Mouse (Mus musculus) midbrain, embryonic 15.5 days (tissue): ENCODE data around the gene Arsb. TPM values are rescaled to one million over a fixed set of nuclear protein-coding genes. Genes with fewer than 3 reads are reported as not detected.

ENCODE experiments used
- ATAC-seq: fragments of 200-750 bp; cut with Nextera tagmentation; replicated peaks from 2 replicates; pipeline ENCODE4 v1.8.0; 2017; ENCODE audit warnings: moderate TSS enrichment
- H3K27ac ChIP-seq: fragments of 300-500 bp; sonication (generic); 2 replicates; pipeline ENCODE4 v1.5.1; 2015; ENCODE audit warnings: mild to moderate bottlenecking, inconsistent platforms
- H3K27me3 ChIP-seq: fragments of 300-500 bp; sonication (generic); replicated peaks from 2 replicates; pipeline ENCODE4 v1.6.1; 2015; ENCODE audit warnings: inconsistent platforms
- H3K36me3 ChIP-seq: fragments of 300-500 bp; sonication (generic); replicated peaks from 2 replicates; pipeline ENCODE4 v1.6.1; 2015; ENCODE audit warnings: inconsistent platforms
- H3K4me1 ChIP-seq: fragments of 300-500 bp; sonication (generic); 2 replicates; pipeline ENCODE4 v1.6.1; 2015; ENCODE audit warnings: inconsistent platforms
- H3K4me2 ChIP-seq: fragments of 300-500 bp; sonication (generic); 2 replicates; pipeline ENCODE4 v1.6.1; 2015; ENCODE audit warnings: inconsistent platforms, mild to moderate bottlenecking, moderate library complexity
- H3K4me3 ChIP-seq: fragments of 300-500 bp; sonication (generic); 2 replicates; pipeline ENCODE4 v1.5.1; 2015; ENCODE audit warnings: mild to moderate bottlenecking, inconsistent platforms
- H3K9ac ChIP-seq: fragments of 300-500 bp; sonication (generic); 2 replicates; pipeline ENCODE4 v1.6.1; 2015; ENCODE audit warnings: mild to moderate bottlenecking, inconsistent platforms
- H3K9me3 ChIP-seq: fragments of 300-500 bp; sonication (generic); 2 replicates; pipeline ENCODE4 v1.6.1; 2016; ENCODE audit warnings: inconsistent platforms
- WGBS: fragments of 180-500 bp; shearing (Covaris S2); methylation state at CpG from one replicate; pipeline ENCODE4 v1.1.7; 2015; ENCODE audit warnings: mixed read lengths; 5-methylcytosine and 5-hydroxymethylcytosine counted together
- polyA plus RNA-seq: library from polyadenylated mRNA; unstranded; fragments of >200 nt; fragmentation: Nextera tagmentation; extraction: Ambion mirVana; gene quantifications from 2 replicates; pipeline ENCODE4 v1.2.1, GENCODE M21; 2015

Arsb gene
- 8.5 and 9.3 TPM in 2 replicates for polyA plus RNA-seq

DNA sequence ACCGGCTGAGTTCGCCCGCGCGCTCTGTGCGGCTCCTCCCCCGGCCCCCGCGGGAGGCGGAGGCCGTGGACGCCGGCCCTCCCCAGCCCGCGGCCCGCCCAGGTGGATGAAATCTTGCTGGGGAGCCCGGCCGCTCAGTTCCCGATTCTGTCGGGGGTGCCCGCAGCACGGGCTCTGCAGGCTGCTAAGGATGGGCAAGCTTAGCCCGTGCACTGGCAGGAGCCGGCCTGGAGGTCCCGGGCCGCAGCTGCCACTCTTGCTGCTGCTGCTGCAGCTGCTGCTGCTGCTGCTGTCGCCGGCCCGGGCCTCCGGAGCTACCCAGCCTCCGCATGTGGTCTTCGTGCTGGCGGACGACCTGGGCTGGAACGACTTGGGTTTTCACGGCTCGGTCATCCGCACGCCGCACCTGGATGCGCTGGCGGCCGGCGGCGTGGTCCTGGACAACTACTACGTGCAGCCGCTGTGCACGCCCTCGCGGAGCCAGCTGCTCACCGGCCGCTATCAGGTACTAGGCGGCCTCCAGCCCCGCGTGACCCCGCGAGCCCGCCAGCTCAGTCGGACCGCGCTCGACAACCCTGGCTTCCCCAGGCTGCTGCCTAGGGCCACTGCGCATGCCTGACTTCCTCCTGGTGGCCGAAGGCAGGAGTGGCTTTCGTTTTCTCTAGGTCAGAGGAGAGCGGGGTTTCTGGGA is at the start of gene Arsb:
TSS of gene Arsb (plus strand) at position 43 of the 691 bp plus-strand sequence.
- Histone ChIP-seq H3K27me3 (no peaks in the 10 kb centered on the region), H3K36me3 (no peaks in the 10 kb centered on the region), H3K27ac (peak within 1 kb of the TSS; percentile 92), H3K4me3 (peak within 1 kb of the TSS; percentile 73), H3K9me3 (no peaks in the 10 kb centered on the region), H3K9ac (peak within 1 kb of the TSS; percentile 92), H3K4me2 (peak within 1 kb of the TSS; percentile 97), H3K4me1 (peaks cover 15% of the 10 kb centered on the region; the same call in 1 of the 2 replicates)
- under 1% methylated on average over 66 of the region's 66 CpGs for WGBS
- peak; percentile 95 for ATAC-seq

DNA sequence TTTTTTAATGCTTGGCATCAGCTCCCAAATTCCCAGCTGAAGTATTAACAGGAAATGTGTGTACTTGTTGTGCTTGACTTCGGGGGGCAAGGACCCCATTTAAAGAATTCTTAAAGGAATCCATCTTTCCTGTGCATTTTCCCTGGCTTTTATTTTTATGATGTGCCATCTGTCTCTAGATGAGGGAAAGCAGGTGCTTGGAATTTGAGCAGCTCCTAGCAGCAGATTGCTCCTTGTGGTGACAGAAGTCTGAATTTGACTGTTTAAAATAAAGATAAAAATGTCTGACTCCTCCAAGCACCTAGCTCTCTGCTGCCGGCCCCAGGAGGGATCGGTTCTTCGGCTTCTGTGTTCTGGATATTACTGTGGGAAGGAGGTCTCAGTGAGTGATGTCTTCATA is 49.5 kb upstream of the Arsb start:
- H3K9me3 ChIP-seq = no peaks in the 10 kb centered on the region
- no peak overlapping the region for H3K4me3 ChIP-seq
- H3K36me3 ChIP-seq = no peaks in the 10 kb centered on the region
- H3K9ac ChIP-seq = no peak overlapping the region
- 75% methylated on average over 4 of the region's 4 CpGs for WGBS
- H3K27me3 ChIP-seq = no peaks in the 10 kb centered on the region
- no peak overlapping the region for H3K27ac ChIP-seq
- ATAC-seq = no peak
- no peak overlapping the region for H3K4me2 ChIP-seq
- H3K4me1 ChIP-seq = no peaks in the 10 kb centered on the region

DNA sequence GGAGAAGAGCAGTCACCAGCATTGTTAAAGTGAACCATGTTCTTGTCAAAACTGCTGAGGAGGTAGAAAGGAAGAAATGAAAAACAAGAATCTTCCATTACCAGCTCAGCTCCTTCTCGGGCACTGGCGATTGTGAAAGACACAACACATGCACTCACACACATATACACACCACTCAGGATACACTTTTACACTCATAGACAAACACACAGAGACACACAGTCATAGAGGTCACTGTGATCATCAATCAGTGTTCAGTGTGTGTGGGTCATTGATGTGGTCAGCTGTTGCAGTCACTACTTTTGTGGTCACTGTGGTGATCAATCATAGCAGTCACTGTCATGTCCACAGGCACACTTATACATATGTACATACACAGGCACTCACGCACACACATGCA is 48.0 kb upstream of the Arsb start:
- WGBS = 89% methylated on average over 3 of the region's 3 CpGs
- Histone ChIP-seq H3K9me3 (no peaks in the 10 kb centered on the region), H3K27me3 (no peaks in the 10 kb centered on the region), H3K4me2 (no peak overlapping the region), H3K9ac (no peak overlapping the region), H3K36me3 (no peaks in the 10 kb centered on the region), H3K27ac (no peak overlapping the region), H3K4me1 (no peaks in the 10 kb centered on the region), H3K4me3 (no peak overlapping the region)
- ATAC-seq = no peak

DNA sequence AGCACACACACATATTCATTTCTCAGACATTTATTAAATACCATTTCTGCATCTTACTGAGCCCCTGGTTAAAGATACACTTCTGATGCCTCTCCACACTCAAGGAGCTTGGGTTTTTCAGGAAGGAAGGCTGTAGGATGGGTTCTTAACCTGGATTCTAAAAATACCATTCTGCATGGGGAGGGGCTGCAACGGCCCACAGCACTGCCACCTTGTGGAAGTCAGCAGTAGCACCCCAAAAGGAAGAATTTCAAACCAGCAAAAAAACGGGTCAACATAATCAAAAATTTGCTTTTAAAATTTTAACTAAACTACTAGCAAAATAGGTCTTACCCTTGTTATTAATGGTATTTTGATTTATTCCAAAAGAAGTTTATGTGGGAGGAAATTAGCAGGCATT is 47.2 kb upstream of the Arsb start:
- 33% methylated on average over 2 of the region's 2 CpGs for WGBS
- H3K9me3 ChIP-seq = no peaks in the 10 kb centered on the region

DNA sequence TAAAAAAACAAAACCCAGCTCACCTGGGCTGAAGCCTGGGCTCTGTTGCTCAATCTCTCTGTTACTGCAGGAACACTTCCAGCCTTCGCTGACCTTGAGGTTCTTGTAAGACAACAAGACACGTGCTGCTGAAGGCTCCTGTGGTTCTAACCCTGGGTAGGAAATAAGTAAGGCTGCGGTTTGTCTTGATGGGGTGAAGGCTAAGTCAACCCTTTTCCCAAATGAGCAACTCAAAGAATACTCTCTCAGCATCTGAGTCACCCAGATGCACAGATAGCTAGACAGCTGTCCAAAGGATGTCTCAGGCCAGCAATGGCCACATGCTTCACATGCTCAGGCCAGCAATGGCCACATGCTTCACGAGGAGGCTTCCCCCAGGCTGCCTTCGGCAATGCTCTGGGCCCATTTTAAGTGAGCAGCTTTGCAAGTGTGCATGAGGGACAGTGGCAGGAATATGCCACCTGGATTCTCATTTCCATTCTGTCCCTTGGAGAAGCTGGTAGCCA is 36.2 kb upstream of the Arsb start:
- ATAC-seq = no peak
- Histone ChIP-seq H3K27ac (no peak overlapping the region), H3K9me3 (no peaks in the 10 kb centered on the region), H3K4me2 (no peak overlapping the region), H3K36me3 (no peaks in the 10 kb centered on the region), H3K9ac (no peak overlapping the region), H3K4me3 (no peak overlapping the region), H3K4me1 (no peaks in the 10 kb centered on the region), H3K27me3 (no peaks in the 10 kb centered on the region)
- WGBS = 86% methylated on average over 5 of the region's 5 CpGs

More for the DNA sequence above, 47.2 kb upstream of the Arsb start:
- no peak overlapping the region for H3K27ac ChIP-seq
- no peak overlapping the region for H3K9ac ChIP-seq
- H3K4me2 ChIP-seq = no peak overlapping the region
- H3K4me3 ChIP-seq = no peak overlapping the region
- H3K4me1 ChIP-seq = no peaks in the 10 kb centered on the region
- no peaks in the 10 kb centered on the region for H3K27me3 ChIP-seq
- H3K36me3 ChIP-seq = no peaks in the 10 kb centered on the region
- ATAC-seq = 0 out of 2 replicates have a peak, but pooled peaks have one; percentile 50

DNA sequence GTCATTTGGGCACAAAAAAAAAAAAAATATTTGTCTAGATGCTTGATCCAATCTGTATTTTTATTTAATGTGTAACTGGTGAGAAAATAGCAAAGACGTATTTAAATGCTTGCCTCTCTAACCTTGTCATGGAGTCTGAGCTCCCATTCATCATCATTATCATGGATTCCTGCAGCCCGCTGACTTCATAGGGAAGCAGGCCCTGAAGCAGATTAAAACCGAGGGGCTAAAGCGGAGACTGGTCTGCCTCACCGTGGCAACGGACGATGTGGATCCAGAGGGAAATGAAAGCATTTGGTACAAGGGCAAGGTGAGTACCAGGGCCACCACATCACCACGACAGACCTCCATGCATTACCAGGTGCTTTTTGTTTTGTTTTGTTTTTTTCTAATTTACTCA is 27.3 kb upstream of the Arsb start:
- H3K27ac ChIP-seq = no peak overlapping the region
- peak; percentile 70; the same call in 1 of the 2 replicates for ATAC-seq
- peaks cover 4% of the 10 kb centered on the region; the same call in 1 of the 2 replicates for H3K4me1 ChIP-seq
- WGBS = 14% methylated on average over 8 of the region's 8 CpGs
- no peaks in the 10 kb centered on the region for H3K9me3 ChIP-seq
- H3K9ac ChIP-seq = no peak overlapping the region
- H3K27me3 ChIP-seq = no peaks in the 10 kb centered on the region
- no peak overlapping the region for H3K4me3 ChIP-seq
- no peaks in the 10 kb centered on the region for H3K36me3 ChIP-seq
- H3K4me2 ChIP-seq = no peak overlapping the region

DNA sequence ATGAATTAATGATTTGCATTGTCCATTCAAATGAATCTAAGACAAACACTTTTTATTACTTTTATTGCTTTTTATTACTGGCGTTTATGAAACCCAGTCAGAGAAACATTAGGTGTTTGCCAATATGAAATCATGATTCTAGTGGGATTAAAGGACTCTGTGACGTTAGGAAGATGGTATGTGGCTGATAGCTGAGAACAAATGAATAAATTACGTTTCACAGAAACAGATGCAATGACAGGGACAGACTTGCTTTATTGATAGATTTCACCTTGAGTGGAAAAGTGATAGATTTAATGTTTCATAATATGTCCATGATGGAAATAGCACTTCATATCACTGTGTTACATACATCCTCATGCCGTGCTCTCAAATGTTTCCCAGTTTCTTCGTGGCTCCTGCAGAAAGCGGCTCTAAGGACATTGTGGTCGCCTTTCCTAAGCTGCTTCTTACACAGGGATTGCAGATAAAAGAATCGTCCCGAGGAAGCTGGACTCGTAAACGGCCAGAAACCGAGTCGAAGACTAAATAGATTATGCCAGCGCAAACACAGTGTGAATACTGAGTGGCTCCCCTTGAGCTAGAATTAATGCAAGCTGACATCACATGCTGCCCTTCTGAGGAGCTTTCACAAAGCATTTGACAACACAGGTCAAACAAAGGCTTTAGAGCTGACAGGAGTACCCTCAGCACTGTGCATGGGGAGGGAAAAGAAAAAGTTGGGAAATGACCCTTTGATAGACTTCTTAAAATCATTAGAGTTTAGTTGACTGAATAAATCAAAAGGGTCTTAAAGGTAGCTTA is 18.6 kb upstream of the Arsb start:
- no peaks in the 10 kb centered on the region for H3K9me3 ChIP-seq
- ATAC-seq = peak; percentile 87
- WGBS = 11% methylated on average over 14 of the region's 14 CpGs
- H3K27me3 ChIP-seq = no peaks in the 10 kb centered on the region
- H3K9ac ChIP-seq = 0 out of 2 replicates have a peak overlapping the region, but pooled peaks have one; percentile 7
- H3K36me3 ChIP-seq = no peaks in the 10 kb centered on the region
- H3K4me2 ChIP-seq = peak overlapping the region; percentile 28
- peak overlapping the region; percentile 67 for H3K27ac ChIP-seq
- H3K4me3 ChIP-seq = no peak overlapping the region
- H3K4me1 ChIP-seq = peaks cover 18% of the 10 kb centered on the region

DNA sequence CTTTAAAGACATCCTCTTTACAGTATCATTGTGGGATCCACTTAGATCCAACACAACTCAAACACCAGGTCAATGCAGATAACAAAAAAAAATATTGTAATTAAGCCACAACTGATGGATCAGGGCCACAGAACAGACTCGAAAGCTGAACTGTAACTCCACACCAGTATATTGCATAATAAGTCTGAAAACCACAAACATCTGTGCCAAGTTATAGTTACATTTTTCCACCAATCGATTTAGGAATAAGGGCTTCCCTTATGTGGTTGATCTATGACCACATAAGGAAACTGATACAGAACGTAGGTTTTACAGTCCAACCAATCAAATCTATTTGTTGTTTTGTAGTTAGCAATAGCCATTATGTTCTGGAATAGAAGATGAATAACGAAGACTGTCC is 16.3 kb upstream of the Arsb start:
- peaks cover 28% of the 10 kb centered on the region for H3K4me1 ChIP-seq
- no peak for ATAC-seq
- no peak overlapping the region for H3K4me3 ChIP-seq
- no peak overlapping the region for H3K4me2 ChIP-seq
- H3K27ac ChIP-seq = no peak overlapping the region
- no peaks in the 10 kb centered on the region for H3K36me3 ChIP-seq
- no peak overlapping the region for H3K9ac ChIP-seq
- 94% methylated on average over 4 of the region's 4 CpGs for WGBS
- no peaks in the 10 kb centered on the region for H3K9me3 ChIP-seq
- H3K27me3 ChIP-seq = no peaks in the 10 kb centered on the region

DNA sequence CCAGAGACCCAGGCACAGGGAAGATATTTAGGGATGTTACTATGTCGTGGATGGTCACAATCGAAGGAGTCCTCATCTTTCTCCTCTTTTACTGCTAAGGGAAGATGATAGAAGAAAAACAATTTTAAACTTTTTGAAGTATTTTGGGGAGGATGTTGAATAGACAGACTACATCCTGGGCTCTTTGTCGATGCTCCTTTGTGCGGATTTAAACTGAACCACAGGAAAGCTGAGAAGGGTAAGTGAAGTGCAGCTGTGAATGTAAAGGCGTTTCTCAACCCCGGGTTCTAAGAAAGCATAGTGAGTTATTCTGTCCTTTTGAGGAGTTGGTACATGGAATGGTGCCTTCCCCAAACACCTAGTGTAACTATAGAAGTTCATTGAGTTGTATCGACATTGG is 14.8 kb upstream of the Arsb start:
- 90% methylated on average over 7 of the region's 7 CpGs for WGBS
- Histone ChIP-seq H3K4me2 (no peak overlapping the region), H3K4me1 (peaks cover 28% of the 10 kb centered on the region), H3K27me3 (no peaks in the 10 kb centered on the region), H3K36me3 (no peaks in the 10 kb centered on the region), H3K4me3 (no peak overlapping the region), H3K27ac (no peak overlapping the region), H3K9ac (no peak overlapping the region), H3K9me3 (no peaks in the 10 kb centered on the region)
- no peak for ATAC-seq

DNA sequence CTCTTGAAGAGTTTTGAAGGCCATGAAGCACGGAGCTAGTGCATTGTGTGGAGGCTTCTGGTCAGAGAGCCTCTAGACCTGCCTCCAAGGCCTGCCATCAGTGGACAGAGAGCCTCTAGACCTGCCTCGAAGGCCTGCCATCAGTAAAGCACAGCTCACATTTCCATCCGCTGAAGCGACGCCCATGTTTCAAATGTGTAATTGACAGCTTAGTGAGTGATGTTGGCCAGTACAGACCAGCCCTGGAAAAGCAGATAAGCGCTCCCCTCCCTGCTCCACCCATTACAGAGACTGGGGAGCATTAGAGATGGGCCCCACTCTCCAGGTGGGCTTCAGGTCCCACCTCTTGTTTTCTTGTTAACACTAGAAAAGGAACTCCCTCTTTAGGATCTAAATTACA is 13.9 kb upstream of the Arsb start:
- no peak overlapping the region for H3K9ac ChIP-seq
- no peaks in the 10 kb centered on the region for H3K9me3 ChIP-seq
- H3K27me3 ChIP-seq = no peaks in the 10 kb centered on the region
- no peaks in the 10 kb centered on the region for H3K36me3 ChIP-seq
- no peak overlapping the region for H3K27ac ChIP-seq
- ATAC-seq = no peak
- WGBS = 90% methylated on average over 6 of the region's 6 CpGs
- H3K4me2 ChIP-seq = no peak overlapping the region
- H3K4me3 ChIP-seq = no peak overlapping the region
- H3K4me1 ChIP-seq = peaks cover 24% of the 10 kb centered on the region

DNA sequence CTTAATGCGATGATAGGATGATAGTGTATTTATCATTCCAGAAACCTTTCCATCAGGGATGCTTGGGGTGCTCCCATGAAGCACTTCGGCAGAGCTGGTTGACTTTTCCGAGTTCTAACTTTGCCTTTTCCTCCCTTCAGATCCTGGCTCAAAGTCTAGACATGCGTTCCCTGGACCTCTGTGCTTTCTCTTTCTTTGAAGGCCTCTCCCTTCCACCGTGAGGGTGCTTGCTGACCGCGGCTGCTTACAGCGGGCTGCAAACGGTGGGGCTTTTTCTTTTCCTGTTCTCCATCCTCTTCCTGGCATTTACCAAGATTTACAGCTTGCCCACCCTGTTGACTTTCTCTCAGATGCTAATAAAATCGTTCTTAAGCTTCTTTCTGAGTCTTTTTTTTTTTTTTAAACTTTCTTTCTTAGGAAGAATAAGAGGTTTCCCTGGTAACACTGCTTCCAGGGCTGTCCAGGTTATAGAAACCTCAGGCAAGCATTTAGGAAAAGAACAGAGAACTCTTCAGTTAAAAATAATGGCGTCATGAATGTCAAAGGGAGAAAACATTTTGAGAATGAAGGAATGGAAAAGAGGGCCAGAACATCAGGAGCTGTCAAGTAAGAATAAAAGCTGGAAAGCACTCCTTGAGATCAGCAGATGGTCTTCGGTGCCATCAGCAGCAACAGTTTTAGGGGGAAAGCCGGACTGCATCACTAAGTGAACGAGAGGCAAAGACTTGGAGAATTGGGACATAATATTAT is 13.1 kb upstream of the Arsb start:
- H3K27me3 ChIP-seq = no peaks in the 10 kb centered on the region
- H3K4me1 ChIP-seq = peaks cover 17% of the 10 kb centered on the region
- whole genome bisulfite sequencing = 22% methylated on average over 14 of the region's 14 CpGs
- H3K27ac ChIP-seq = 0 out of 2 replicates have a peak overlapping the region, but pooled peaks have one; percentile 38
- H3K9me3 ChIP-seq = no peaks in the 10 kb centered on the region
- ATAC-seq = no peak
- no peaks in the 10 kb centered on the region for H3K36me3 ChIP-seq
- no peak overlapping the region for H3K4me3 ChIP-seq
- no peak overlapping the region for H3K9ac ChIP-seq
- H3K4me2 ChIP-seq = no peak overlapping the region

DNA sequence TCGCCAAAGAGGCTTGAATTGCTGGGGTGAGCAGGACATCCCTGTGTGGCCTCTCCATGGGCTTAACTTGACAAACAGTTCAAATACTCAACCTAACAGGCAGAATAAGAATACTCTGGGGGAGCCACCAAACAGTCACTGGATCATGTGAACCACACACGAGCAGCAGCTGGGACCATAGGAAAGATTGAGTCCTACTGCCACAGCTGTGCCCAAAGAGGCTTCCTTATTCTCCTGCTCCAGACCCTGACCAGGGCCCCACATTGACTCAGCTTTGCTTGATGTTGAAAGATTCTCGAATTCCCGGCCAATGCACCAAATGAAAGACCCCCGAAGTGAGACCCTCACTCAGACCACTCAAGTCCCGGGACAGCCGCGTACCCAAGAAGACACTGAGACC is 9.6 kb upstream of the Arsb start:
- H3K36me3 ChIP-seq = no peaks in the 10 kb centered on the region
- H3K4me2 ChIP-seq = no peak overlapping the region
- H3K4me1 ChIP-seq = peaks cover 12% of the 10 kb centered on the region; the same call in 1 of the 2 replicates
- no peak for ATAC-seq
- WGBS = 95% methylated on average over 8 of the region's 8 CpGs
- no peak overlapping the region for H3K9ac ChIP-seq
- H3K27me3 ChIP-seq = no peaks in the 10 kb centered on the region
- H3K4me3 ChIP-seq = no peak overlapping the region
- H3K27ac ChIP-seq = no peak overlapping the region
- no peaks in the 10 kb centered on the region for H3K9me3 ChIP-seq
